Mouse (Mus musculus) embryonic fibroblast, embryonic 13.5 days (primary cell): Measurements from ENCODE around the gene Fkbp2.

Experiments used
- CTCF ChIP-seq: IDR thresholded peaks from 2 replicates; pipeline ENCODE4 v1.5.1; 2011; ENCODE audit warnings: mild to moderate bottlenecking, control low read depth, low read length, moderate library complexity, borderline replicate concordance; ENCODE audit not compliant: insufficient read depth
- POLR2A ChIP-seq: IDR thresholded peaks from 2 replicates; pipeline ENCODE4 v1.6.1; 2011; ENCODE audit warnings: low read depth, mild to moderate bottlenecking, control low read depth, low read length, moderate library complexity

DNA sequence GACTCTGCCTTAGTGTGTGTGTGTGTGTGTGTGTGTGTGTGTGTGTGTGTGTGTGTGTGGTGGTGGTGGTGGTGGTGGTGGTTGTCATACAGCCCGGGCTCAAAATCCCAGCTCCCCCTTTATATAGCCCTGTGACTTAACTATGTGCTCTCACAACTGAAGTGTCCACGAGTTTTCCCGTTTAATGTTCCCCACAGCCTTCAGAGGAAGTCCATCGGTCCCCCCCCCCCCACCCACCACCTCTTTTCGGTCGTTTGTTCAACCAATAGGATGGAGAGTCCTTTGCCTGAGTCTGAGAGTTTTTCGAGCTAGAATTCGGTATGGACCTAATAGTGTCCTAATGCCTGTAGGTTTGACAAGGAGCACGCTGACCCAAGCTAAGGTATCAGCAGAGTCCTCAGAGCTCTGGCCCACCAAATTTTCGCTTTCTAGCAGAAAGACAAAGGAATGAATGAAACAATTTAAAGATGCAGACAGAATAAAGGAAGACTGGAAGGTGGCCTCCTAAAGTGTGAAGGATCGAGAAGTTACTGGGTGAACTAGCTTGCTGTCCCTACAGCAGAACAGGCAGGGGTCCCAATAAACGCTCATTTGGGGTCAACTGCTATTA lies 6.6 kb downstream of the Fkbp2 start:
- no peak for TF ChIP-seq CTCF
- TF ChIP-seq POLR2A: no peak
